Mouse (Mus musculus) megakaryocyte progenitor cell, adult 5-6 weeks (primary cell): ENCODE data around the gene Agmat. TPM values are rescaled to one million over a fixed set of nuclear protein-coding genes. Genes with fewer than 3 reads are reported as not detected.

Experiments used
- ATAC-seq: replicated peaks from 2 replicates; pipeline ENCODE4 v1.8.0; 2016; ENCODE audit warnings: mild to moderate bottlenecking, moderate TSS enrichment, inconsistent platforms; ENCODE audit not compliant: poor library complexity
- total RNA-seq, 2 experiments: library from RNA; stranded (forward) in 1 of 2; stranded (reverse) in 1 of 2; fragments of 157-497, 149-512 nt in 1 of 2; fragments of 200-1000 nt in 1 of 2; gene quantifications; 2 replicates each; pipeline versions ENCODE4 v1.2.3 to v1.2.4; 2015 to 2017

The Agmat gene
- total RNA-seq, 2 experiments from 2014 or later = not detected

DNA sequence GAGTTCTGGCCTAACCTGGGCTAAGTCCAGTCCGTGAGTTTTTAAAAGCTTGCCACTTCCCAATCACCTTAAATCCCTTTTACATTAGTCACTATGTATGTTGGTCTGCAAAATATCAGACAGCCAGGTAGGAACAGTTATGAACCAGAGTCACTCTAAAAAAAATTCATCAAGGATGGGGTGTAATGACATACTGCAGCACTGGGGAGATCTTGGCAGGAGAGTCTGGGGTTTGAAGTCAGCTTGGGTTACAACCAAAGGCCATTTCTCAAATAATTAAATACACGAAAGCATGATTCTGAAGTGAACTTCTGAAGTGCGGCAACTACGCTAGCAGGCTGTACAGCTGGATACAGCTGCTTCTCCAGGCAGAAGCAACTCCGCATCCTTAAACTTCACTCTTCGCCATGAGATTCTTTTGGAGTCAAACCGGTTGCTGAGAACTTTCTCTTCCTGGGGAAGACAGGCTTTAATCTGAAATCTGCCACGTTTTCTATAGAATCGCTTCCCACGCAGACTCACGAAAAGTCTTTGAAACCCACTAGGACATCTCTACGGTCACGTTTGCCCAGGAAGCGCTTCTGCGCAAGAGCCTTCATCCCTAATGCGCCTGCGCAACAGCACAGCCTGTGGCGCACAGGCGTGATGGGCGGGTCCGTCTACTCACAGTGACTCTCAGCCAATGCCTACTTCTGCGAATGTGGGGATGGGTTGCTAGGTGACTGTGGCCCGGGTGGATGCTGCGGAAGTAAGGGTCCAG, 11.8 kb upstream of the Agmat start:
- peak; percentile 99 for ATAC-seq

GRCm38 (mm10) chr4:141735206-141735560, 11.3 kb upstream of the Agmat start:
- ATAC-seq = no peak

DNA sequence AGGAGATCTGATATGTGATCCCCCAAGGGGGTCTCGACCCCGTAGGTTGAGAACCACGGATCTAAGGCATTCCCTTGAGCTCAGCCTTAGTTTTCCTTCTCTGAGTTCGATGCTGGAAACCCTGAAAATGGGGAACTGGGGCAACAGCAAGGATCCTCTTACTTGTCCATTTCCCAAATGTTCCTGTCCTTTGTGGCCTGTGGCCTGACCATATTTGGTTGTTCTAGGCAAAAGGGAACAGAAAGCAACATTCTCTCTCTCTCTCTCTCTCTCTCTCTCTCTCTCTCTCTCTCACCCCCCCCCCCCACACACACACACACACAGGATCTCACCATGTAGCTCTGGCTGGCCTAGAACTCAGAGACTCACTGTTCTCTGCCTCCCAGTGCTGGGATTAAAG, 9.6 kb upstream of the Agmat start:
- peak; percentile 36 for ATAC-seq

DNA sequence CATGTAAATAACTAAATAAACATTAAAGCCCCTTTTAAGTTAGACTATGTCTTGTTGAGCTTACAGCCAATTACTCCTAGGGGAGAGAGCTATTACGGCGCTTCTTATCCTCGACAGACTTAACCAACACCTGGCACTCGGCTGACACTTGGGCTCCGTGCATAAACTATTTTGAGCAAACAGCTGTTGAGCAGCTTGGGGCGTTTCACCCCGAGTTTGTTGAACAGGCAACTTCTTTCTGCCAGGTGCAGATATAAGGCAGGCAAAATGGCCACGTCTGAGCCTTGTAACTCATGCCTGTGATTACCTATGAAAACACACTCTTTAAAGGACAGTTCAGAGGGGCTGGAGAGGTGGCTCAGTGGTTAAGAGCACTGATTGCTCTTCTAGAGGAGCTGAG, 8.5 kb upstream of the Agmat start:
- no peak for ATAC-seq

GRCm38 (mm10) chr4:141741856-141742255, 4.6 kb upstream of the Agmat start:
- no peak for ATAC-seq

- ATAC-seq = no peak
Measured at GRCm38 (mm10) chr4:141742381-141742780, 4.1 kb upstream of the Agmat start.

DNA sequence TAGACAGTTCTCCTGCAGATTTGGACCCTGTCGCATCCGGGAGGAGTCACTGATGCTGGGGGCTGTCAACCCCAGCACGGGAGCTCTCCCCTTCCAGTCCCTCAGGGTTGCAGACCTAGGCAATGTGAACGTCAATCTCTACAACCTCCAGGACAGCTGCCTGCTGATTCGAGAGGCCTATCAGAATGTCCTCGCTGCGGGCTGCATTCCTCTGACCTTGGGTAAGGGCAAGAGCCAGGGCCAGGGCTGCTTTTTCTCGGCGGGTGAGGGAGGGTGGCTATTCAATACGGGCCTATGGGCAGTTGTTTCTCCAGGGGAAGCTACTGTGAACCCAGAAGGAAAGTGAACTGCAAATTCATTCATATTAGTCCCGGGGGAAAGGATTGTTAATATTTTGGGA, 3.1 kb downstream of the Agmat start:
- ATAC-seq = no peak

DNA sequence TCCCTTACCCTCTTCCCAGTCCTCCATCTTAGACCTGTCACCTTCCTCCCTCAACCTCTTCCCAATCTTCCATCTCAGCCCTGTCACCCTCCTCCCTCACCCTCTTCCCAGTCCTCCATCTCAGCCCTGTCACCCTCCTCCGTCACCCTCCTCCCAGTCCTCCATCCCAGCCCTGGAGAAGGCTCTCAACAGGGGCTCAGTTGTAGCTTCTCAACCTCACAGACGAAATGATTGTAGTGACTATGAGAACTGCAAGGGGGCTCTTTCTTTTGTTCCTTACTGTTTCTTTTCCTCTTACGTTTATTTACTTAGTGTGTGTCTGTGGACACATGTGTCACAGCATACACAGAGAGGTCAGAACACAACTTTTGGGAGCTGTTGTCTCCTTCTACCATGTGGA, 4.4 kb downstream of the Agmat start:
- ATAC-seq = no peak

DNA sequence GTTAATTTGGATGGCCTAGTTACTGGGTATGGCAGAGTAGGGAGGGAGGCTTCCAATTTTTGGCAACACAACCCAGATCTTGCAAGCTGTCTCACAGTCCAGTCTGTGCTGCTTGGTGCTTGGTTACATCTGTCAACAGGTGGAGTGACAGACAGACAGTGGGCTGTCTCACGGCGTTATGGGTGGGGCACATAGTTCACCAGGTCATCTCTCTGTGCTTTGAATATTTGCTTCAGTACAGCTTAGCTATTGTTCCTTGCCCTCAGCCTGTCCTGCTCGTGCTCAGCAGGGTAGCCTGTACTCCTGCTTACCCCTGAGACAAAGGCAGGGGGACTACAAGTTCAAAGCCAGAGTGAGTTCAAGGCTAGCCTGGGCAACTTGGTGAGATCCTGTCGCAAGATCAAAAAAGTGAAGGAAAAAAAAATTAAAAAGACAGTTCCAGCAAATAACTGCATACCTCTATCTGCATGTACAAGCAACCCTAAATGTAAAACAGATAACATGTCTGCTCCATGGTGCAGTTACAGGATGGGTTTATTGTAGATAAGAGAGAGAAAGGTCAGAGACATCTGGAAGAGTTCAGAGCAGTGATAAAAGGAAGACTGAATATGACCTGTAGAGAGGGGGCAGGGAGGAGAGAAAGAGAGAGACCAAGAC, 5.1 kb downstream of the Agmat start:
- ATAC-seq = peak; percentile 73

- ATAC-seq = peak; percentile 79
Measured at GRCm38 (mm10) chr4:141752076-141752421, 5.6 kb downstream of the Agmat start.

- ATAC-seq = no peak
Measured at GRCm38 (mm10) chr4:141755375-141755930, 9.0 kb downstream of the Agmat start.

GRCm38 (mm10) chr4:141757124-141757523, 10.7 kb downstream of the Agmat start:
- ATAC-seq = no peak

- ATAC-seq = peak; percentile 76
Measured at GRCm38 (mm10) chr4:141758874-141759542, 12.5 kb downstream of the Agmat start.

- no peak for ATAC-seq
Measured at GRCm38 (mm10) chr4:141760942-141761341, 14.5 kb downstream of the Agmat start.

- no peak for ATAC-seq
Measured at GRCm38 (mm10) chr4:141762102-141762598, 15.7 kb downstream of the Agmat start.

DNA sequence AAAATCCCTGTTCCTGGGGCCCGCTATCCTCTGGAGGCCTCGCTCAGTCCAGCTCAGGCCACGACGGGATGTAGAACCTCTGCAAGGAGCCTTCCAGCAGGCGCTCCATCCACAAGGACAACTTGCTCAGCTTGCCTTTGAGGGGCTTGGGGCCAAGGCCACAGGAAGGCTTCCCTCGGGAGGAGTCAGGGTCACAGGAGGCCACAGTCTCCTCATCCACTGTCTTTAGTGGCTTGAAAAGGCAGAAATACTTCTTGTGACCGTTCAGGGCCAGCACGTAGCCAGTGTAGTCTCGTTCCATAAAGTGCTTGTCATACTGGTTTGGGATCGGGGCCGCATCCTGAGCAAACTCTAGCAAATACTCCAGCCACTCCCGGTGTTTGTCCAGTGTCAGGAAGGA, 17.0 kb downstream of the Agmat start:
- ATAC-seq = no peak

- no peak for ATAC-seq
Measured at GRCm38 (mm10) chr4:141765008-141765407, 18.5 kb downstream of the Agmat start.

- peak; percentile 47 for ATAC-seq
Measured at GRCm38 (mm10) chr4:141766316-141766667, 19.8 kb downstream of the Agmat start.

- no peak; the same call in none of the 2 replicates for ATAC-seq
Measured at GRCm38 (mm10) chr4:141766668-141767352, 20.3 kb downstream of the Agmat start.

- ATAC-seq = peak; percentile 86
Measured at GRCm38 (mm10) chr4:141767353-141768036, 21.0 kb downstream of the Agmat start.
